Mouse (Mus musculus): ENCODE measurements at regions not wholly inside any gene's neighbourhood (a gene's known extent, or its start where the extent isn't known, plus 50 kb on each side); places are given as distances from the start of the nearest gene placed in this dataset.

DNA sequence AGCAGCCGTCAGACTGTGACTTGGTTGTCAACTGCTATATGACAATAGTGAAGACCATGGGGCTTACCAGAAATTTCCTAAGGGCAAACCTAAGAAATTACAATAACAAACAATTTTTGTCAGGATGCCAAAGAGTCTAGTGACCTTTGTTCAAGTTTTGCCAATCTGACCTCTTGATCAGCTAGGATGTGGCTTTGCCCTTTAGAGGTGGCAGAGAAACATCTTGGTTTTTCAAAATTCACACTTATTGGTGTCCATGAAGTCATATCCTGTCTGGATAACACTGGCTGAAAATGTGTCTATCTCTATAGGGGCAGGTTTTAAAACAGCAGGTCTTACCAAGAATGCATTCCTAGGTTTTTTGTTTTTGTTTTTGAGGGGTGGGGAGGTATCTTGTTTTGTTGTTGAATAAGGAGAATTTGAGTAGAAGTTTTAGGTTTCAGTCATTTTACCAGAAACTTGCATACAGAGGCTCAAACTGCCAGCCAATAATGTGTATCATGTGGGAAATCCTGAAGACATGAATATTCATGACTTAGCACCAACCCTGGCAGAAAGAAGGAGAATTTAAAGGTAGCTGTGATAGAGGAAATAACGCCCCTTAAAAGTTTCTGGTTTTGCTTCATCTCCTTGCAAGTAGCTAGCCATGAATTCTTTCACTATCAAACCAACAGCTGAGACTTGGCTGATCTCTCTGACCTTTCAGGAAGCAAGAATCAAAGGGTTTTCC lies 110.4 kb downstream of the Fam124b start:
- TF ChIP-seq FLI1 (IDR thresholded peaks at IDR 0.05; ENCODE audit: low read length) (no peak), GATA1 (IDR thresholded peaks at IDR 0.05; ENCODE audit: borderline replicate concordance, low read length) (no peak)
